In genomic region chr3:84022723-84023122, GRCm38 (mm10) we compare ENCODE assay signal across 8 mouse cellular contexts. TPM values are rescaled to one million over a fixed set of nuclear protein-coding genes. Genes with fewer than 3 reads are reported as not detected.
DNase-seq lines count a peak whose midpoint lies in the region; ATAC-seq lines count a peak whose summit lies in the region.

No protein-coding gene starts in this region.

- ATAC-seq in liver, embryonic 13.5 days (ENCODE audit: low read depth), result peak; percentile 74

- DNase-seq in heart, adult 11 months, result peak; percentile 93
- no peak for DNase-seq in heart, adult 9 months (ENCODE audit: low spot score in 2 of 2)
- DNase-seq in urinary bladder, postnatal 25 days (ENCODE audit: low spot score), result peak; percentile 15
- no peak for DNase-seq in urinary bladder, adult 2 months (ENCODE audit: low spot score)
- no peak for DNase-seq in liver, embryonic 13.5 days
- DNase-seq in right cerebral cortex, adult 18-20 months, result no peak
- DNase-seq in ovary, postnatal 10 days (ENCODE audit: low spot score), result no peak
- no peak for DNase-seq in lung, postnatal 4 days

- H3K9ac ChIP-seq in liver, embryonic 13.5 days, result peak overlapping the region; percentile 42

- H3K27ac ChIP-seq in liver, embryonic 13.5 days, result peak overlapping the region; percentile 68

- 72% methylated on average over 5 of the region's 5 CpGs for WGBS in liver, embryonic 13.5 days (ENCODE audit: insufficient replicate concordance)

- H3K4me3 ChIP-seq in liver, embryonic 13.5 days (replicated peaks), result no peak overlapping the region

- H3K27me3 ChIP-seq in liver, embryonic 13.5 days, result no peaks in the 10 kb centered on the region

- no peak overlapping the region for H3K4me2 ChIP-seq in liver, embryonic 13.5 days

- peaks cover 33% of the 10 kb centered on the region for H3K36me3 ChIP-seq in liver, embryonic 13.5 days

- peaks cover 50% of the 10 kb centered on the region for H3K4me1 ChIP-seq in liver, embryonic 13.5 days (replicated peaks)

- no peaks in the 10 kb centered on the region for H3K9me3 ChIP-seq in liver, embryonic 13.5 days (replicated peaks)

RNA-seq across cellular contexts. Expression of gene Tmem131l, which starts 17.3 kb away (rescaled TPM):
- polyA plus RNA-seq in urinary bladder, adult 2 months (2012; rRNA removed), result 21.4 and 23.7 TPM in 2 replicates
- polyA plus RNA-seq in liver, embryonic 13.5 days (2015; fragmentation: Nextera tagmentation; extraction: Ambion mirVana), result 23.0 and 23.7 TPM in 2 replicates

Comparison
In these comparisons a context has a peak if more than half of its experiments do, and no peak if none do; other contexts are left out.
1. DNase-seq: peak in heart, adult 11 months (single experiment) and urinary bladder, postnatal 25 days (single experiment); none in heart, adult 9 months (0 of 2), urinary bladder, adult 2 months (single experiment), liver, embryonic 13.5 days (single experiment), right cerebral cortex, adult 18-20 months (single experiment), ovary, postnatal 10 days (single experiment) and lung, postnatal 4 days (0 of 2).